10 mouse cellular contexts compared by ENCODE assay signal in the genomic region with DNA sequence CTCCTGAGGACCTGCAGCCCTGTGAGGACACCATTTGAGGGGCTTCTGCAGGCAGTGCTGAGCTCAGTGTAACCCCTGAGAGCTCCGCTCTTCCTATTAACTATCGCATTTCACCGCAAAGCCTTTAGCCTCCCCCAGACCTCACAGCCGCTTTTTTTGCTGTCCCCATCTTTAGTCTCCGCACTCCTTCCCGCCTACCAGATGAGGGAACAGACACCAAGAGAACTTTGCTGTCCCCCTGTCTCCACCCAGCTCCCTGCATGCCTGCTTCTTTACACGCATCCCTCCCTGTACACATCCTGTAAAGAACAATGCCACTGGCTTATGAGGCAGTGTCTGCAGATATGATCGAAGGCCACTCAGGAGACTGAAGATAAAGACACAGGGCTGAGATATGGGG.
"Had no signal": no experiment of that assay in that cellular context is flagged by ENCODE, and none has a peak within 500 bp of the region (broad histone marks: within the 10 kb centered on the region; RNA-seq: fewer than 3 reads in every experiment).

No protein-coding gene starts in this region.

- H3K4me2 ChIP-seq: limb, embryonic 13.5 days; neural tube, embryonic 12.5 days had no signal

- DNase-seq: kidney, postnatal 14 days; left cerebral cortex, postnatal 4 days; lung, adult 18-20 months; right cerebral cortex, postnatal 4 days; spleen, adult 18-20 months; thymus, adult 18-20 months; thymus, postnatal 14 days had no signal

- H3K27me3 ChIP-seq: limb, embryonic 13.5 days; neural tube, embryonic 12.5 days had no signal

- H3K9me3 ChIP-seq: limb, embryonic 13.5 days; neural tube, embryonic 12.5 days had no signal

- H3K36me3 ChIP-seq: limb, embryonic 13.5 days; neural tube, embryonic 12.5 days had no signal

- H3K4me1 ChIP-seq: limb, embryonic 13.5 days; neural tube, embryonic 12.5 days had no signal

- H3K4me3 ChIP-seq: limb, embryonic 13.5 days; neural tube, embryonic 12.5 days had no signal

- H3K9ac ChIP-seq: limb, embryonic 13.5 days; liver, embryonic 14.5 days; neural tube, embryonic 12.5 days had no signal

- H3K27ac ChIP-seq: limb, embryonic 13.5 days; liver, embryonic 14.5 days; neural tube, embryonic 12.5 days had no signal
